Mouse (Mus musculus): ENCODE data around the gene Slc25a22. TPM values are rescaled to one million over a fixed set of nuclear protein-coding genes. Genes with fewer than 3 reads are reported as not detected.

Gene Slc25a22
- 100 to 1,000 TPM; 319 to 320 TPM for total RNA-seq (2021)
- long read RNA-seq, full-length matches to known transcripts = 263 of 374 reads
- long read RNA-seq, partial matches to known transcripts = 38 of 374 reads
- long read RNA-seq, other reads (novel, unspliced or antisense) = 73 of 374 reads

DNA sequence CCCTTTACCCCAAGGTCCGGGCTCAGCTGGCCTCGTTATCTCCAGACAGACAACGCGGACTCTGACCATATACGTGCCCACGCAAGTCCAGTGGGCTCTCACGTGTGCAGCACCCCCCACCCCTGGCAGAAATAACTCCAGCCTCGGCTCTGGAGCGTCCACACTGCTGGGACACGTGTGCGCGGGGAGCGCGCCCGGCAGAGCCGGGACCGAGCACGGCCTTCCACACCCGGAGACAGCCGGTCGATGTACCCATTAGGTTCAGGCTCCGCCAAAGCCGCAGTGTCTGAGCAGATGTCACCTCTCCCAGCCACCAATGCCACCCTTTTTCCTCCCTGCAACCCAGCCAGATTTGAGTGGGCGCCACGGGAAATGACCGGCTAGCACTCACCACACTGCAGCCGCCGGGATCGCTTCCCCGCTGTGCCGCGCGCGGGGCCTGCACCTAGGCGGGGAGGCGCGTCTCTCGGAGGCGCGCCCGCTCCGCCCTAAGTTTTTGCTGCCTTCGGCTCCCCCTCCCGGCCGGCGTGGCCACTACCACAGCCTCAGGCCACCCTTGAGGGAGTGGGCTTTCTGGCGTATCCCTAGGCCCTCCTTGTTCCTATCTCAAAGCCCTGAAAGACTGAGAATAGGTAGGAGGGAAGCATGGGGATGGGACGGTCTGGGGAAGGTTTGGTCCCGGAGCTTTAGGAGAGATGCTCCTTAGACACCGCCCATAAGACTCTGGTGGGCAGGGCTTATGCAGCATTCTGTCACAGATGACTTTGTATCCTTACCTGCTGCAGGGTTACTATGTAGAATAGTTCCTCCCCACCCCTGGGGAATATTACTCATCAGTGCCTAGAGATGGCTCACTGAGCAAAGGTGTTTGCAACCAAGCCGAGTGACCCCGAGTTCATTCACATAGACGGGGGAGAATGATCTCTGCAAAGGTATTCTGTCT is at the start of gene Slc25a22:
Slc25a22 (minus strand) TSS at position 715 of the 943 bp plus-strand sequence.
- DNase-seq (ENCODE audit: low spot score in 2 of 2) = peak; percentile 72 to 88

DNA sequence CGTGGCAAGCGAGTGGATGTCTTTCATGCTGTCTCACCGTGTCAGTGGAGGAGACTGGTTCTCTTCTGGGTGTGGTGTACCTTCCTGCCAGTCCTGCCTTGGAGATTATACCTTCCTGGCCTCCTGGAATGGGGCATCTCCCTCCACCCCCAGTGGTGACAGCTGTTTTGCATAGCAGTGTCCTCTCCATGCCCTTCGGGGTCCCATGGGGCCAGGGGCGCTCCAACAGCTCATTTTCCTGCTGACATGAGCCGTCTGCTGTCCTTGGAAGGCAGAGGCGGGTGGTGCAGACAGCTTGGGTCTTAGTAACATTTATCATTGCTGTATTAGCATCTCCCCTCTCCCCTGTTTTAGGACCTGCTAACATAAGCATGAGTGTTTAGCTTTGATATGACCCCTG is 49.4 kb upstream of the Slc25a22 start:
- DNase-seq (ENCODE audit: low spot score in 2 of 2) = no peak

DNA sequence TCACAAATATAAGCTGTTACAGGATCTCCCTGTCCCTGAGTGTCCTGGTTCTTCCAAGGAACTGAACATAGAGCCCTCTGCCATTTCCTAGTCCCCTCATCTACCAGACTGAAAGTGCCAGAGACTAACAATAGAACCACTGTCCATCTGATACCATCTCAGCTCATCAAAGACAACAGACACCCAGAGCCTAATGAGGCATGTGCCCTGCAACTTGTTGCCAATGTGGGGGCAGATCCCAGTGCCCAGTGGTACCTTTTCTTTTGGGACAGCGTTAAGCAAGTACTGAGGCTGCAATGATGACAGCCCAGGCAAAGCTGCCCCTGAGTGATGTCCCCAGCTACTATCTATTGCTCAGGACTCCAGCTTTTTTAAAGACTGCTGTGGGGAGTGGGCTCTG is 48.5 kb upstream of the Slc25a22 start:
- no peak for DNase-seq (ENCODE audit: low spot score in 2 of 2)

DNA sequence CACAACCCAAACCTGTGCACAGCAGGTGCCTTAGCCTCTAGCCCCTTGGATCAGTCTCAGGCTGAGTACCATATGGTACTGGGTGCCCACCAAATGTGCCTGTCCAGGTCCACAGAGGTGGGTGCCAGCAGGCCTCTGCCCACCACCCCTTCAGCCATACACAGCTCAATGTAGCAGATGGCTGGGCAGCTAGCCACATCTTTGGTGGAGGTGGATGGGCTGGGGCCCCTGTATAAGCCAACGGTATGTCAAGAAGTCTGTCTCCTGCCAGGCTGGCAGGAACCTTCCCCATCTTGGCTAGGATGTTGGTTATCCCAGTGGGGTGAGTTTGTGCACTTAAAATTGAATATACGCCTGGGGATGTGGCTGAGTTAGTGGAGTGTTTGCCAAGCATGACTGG is 47.9 kb upstream of the Slc25a22 start:
- DNase-seq (ENCODE audit: low spot score in 2 of 2) = no peak

DNA sequence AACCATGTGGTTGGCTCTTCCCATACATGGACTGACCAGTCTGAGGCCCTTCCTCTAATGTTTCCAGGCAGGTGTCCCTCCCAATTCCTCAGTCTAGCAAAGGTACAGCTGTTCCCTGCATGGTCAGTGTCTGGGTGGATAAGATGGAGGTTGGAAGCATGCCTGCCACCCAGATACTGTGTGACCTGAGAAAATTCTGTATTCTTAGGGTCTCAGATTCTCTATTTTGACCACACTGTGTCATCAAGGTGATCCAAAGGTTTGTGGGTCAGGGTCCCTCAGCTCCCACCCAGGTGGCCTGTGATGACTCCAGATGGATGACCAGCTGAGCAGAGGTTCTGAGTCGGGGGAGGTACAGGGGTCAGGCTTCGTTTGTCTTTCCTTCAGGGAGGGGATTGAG is 47.5 kb upstream of the Slc25a22 start:
- DNase-seq (ENCODE audit: low spot score in 2 of 2) = no peak

DNA sequence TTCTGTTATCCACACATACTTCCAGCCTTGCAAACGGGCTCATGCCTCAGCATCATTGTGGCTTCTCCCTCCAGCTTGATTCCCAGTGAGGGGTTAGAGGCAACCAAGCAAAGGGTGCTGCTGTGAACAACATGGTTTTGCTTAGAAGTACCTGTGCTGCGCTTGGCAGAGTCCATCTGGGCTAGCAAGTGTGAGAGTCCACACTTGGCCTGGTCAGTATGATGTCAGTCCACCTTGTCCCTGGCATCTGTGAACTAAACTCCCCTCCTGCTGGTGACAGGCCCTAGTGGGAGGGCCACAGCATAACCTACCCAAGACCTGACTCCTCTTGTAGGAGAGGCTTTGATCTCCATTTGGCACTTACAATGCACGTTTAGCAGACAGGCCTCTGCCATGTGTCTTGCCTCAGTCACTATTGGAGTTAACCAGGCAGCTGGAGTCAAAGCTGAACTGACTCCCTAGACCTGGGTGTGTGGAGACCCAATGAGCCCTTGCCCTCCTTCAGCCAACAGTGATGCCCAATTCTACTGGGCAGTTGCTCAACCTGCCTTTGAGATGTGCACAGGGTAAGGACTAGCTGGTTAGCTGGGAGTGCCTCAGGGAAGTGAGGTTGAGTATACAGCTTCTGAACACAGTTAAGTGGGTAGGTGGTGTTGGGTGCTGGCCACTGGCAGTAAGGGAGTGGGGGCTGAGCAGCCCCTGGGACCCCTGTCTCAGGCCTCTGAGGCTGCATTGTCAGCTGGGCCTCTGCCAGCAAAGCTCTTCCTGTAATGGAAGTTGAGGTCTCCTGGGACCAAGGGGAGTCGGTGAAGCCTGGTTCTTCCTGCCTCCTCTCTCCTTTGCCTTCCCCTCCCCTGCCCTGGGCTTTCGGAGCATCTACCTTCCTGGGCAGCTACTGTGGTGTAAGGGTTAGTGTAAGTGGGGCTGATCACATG is 46.8 kb upstream of the Slc25a22 start:
- no peak for DNase-seq (ENCODE audit: low spot score in 2 of 2)

DNA sequence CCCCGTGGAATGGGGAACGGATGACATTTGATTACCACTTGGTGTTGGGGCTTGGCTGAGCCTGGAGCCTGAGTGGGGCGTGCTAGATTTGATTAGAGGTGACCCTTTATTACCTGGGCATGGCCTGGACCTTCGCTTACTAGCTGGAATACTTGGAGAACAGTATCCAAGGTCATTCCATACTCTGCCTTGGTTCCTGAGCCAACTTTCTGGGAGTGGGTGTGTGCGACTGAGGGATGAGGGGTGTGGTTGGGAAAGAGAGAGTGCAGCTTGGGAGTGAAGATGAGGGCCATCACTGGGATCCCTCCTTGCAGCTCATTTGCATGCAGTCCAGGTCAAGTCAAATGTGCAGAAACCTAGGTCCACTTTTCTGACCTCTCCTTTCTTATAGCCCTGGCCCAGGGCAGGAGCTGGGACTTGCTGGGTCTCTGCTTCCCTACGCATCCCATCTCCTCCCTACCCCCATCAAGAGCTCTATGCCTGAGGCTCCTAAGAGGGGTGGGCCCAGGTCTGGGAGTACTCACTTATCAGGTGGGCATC is 45.5 kb upstream of the Slc25a22 start:
- no peak for DNase-seq (ENCODE audit: low spot score in 2 of 2)

DNA sequence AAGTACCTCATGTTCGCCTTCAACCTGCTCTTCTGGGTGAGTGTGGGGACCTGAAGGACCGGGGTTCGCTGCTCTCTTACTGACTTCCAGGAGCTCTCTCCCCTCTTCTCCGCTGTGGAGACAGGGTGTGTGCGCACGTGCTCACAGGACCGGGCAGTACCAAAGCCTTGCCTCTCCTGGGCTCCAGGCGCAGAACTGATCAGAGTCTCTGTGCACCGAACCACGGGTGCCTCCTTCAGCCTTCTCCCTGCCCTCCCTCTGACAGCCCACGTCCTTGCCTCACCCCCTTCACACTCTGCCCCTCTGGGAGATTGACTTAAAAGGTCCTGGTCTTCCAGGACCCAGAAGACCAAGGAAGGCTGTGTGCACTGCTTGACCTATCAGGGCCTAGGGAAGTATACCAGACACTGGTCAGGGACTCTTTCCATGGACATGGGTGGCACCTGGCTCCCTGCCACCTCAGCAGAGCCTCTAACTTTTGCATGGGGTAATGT is 44.9 kb upstream of the Slc25a22 start:
- DNase-seq (ENCODE audit: low spot score in 2 of 2) = no peak

DNA sequence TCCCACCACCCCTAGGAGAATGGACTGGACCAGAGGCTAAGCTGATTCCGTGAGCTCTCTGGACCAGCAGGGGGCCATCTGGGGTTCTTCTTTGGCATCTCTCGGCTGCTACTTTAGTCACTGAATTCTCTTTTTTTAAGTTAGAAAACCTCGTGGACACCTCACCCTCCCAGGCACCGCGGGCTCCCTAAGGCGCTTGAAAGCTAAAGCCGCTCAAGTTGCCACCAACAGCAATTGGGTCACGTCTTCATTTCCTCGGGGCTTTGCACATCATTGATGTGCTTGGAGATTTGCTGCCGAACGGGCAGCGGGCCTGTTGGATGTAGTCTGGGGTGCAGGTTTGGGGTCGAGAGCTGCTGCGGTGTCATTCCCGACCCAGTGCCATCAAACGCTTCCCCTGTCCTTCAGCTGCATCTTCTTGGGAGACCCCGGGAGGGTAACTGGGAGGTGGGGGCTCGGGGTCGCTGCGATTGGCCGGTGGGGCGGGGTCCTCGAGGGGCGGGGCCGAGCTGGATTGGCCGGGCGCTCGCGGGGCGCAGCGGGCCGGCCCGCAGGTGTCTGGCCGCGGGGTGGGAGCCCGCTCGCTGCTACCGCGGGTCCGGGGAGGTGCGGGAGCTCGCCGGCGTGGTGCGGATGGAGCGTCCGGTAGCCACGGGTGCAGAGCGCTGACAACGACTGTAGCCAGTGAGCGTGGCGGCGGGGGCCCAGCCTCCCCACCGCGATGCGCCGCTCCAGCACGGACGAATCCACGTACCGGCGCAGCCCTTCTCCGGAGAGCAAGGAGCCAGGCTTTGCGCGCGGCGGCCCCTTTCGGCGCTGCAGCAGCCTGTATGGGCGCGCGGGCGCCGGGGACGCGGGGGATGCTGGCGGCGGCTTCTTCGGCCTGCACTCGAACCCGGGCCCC is 44.1 kb upstream of the Slc25a22 start:
- DNase-seq (ENCODE audit: low spot score in 2 of 2) = peak in 1 of 2 experiments; percentile 63

DNA sequence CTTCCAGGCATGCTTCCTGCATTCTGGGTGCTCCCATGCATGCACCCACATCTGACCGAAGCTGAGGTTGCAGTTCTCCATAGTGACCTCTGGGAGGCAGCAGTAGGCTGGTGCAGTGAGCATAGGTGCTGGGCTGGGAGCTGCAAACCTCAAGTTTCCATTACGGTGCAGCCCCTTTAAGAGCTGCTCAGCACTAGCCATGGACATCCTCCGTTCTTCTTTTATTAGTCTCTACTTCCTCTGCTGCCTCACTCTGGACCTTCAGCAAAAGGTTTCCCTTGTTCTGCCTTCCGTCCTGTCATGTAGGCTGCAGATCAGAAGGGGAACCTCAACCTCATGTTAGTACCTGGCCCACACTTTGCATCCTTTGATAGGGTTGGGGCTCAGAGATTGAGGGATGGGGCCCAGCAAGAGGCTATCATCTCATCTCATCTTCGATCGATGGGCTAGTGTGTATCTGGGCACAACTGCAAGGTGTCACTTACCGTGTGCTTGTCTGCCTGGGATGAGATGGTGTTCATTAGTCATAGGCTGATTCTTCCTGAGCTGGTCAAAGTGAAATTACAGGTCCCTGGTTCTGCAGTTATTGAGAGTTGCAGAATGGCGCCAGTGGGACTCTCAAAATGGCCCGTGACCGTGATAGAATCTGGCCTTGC is 43.3 kb upstream of the Slc25a22 start:
- peak; percentile 65 to 85 for DNase-seq (ENCODE audit: low spot score in 2 of 2)

DNA sequence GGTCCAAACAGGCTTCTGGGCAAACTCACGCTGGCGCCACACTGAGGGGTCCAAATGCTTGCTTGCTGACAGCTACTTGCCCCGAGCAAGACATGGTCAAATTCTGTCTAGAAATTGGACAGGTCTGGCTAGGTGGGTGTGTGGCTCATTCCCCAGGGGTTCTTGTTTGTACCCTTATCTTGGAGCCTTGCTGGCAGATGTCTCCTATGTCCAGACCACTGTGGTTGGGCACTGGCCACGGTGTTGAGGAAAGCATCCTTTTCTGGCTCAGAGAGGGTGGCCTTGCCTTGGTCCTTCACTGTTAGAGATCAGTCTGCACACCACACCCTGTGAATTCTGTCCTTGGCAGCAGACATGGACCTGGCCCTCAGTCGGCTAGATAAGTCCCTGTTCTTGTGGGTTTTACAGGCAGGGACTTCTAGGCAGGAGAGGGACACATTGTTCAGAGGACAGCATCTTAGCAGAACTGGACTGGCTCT is 40.6 kb upstream of the Slc25a22 start:
- DNase-seq (ENCODE audit: low spot score in 2 of 2) = no peak

DNA sequence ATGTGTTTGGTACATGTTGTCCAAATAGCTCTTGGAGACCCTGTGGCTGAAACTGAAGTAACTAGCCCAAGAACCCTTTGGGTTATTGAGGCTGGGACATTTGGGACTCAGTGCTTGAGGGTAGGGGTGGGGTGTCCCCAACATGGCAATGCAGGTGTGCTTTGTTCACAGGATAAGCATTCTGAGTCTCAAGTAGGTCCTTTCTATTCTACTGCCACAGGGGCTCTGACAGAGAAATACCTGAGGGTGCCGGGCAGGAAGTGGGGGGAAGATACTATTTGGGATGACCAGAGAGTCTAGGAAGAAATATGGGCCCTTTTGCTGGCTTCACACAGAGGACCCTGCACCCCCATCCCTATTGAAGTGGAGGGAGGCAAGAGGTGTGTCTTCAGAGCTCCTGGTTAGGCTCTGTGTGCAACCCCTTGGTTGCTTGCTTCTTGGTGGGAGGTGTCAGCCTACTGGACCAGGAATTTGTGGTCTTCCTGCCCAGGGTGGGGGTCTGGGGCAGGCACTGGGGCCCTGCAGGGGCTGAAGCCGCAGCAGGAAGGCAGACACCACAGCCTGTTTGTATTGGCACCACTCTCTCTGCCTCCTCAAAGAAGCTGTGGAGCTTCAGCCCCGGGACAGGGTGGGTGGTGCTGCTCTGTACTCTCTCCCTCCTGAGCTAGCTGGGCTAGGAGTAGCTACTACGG is 40.0 kb upstream of the Slc25a22 start:
- no peak for DNase-seq (ENCODE audit: low spot score in 2 of 2)

GRCm38 (mm10) chr7:141476981-141477370 is 39.3 kb upstream of the Slc25a22 start:
- no peak for DNase-seq (ENCODE audit: low spot score in 2 of 2)

GRCm38 (mm10) chr7:141476226-141476980 is 38.7 kb upstream of the Slc25a22 start:
- no peak for DNase-seq (ENCODE audit: low spot score in 2 of 2)

DNA sequence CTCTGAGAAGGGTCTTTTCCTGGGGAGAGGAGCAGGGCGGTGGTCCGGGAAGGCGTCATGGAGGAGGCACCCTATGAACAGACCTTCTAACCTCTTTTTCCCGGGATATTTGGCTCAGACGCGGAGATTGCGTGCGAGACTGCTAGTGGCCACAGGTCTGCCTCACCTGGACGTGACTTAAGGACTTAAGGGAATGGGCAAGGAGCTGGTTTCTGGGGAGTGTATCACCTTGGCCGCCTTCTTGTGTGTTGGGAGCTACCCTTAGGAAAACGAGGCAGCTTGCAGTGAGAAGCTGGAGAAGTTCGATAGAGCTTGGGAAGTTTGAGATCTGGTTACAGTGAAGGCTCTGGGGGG is 38.1 kb upstream of the Slc25a22 start:
- DNase-seq (ENCODE audit: low spot score in 2 of 2) = no peak

DNA sequence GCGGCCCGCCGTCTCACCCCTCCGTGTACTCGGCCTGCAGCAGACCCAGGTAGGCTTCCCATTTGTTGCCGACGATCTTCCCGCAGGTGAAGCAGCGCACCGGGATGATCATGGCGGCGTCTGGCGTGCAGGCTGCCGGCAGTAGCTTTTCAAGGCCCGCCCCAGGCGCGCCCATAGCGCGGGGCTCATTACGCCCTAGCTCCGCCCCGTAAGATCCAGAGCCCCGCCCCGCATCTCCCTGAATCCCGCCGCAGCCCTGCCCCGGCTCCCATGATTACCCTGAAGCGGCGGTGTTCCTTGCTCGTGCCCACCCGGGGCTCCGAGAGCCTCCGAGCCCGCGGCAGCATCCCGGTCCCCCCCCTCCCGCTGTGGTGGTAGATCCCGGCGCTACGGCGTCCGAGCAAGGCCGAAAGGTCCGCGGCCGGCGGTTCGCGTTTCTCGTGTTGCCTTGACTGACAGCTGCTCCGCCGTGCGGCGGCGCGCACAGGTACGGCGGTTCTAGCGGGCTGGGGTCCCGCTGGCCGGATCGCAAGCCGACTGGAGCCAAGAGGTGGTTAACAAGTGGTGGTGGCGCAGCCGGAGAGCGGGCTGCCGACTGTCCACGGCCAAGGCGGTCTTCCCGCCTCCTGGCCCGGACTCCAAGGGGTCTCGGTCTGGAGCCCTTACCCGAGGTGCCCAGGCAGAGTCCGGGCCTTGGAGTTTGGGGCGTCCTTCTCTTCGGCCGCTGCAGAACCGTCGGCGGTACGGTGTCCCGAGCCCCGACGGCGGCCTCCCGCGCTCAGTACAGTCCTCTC is 37.5 kb upstream of the Slc25a22 start, which contains the start of the genes Polr2l and Tspan4:
Polr2l (minus strand) TSS at position 122 of the 794 bp plus-strand sequence.
Tspan4 (plus strand) TSS at position 230 of the 794 bp plus-strand sequence.
- DNase-seq (ENCODE audit: low spot score in 2 of 2) = peak; percentile 79 to 89

DNA sequence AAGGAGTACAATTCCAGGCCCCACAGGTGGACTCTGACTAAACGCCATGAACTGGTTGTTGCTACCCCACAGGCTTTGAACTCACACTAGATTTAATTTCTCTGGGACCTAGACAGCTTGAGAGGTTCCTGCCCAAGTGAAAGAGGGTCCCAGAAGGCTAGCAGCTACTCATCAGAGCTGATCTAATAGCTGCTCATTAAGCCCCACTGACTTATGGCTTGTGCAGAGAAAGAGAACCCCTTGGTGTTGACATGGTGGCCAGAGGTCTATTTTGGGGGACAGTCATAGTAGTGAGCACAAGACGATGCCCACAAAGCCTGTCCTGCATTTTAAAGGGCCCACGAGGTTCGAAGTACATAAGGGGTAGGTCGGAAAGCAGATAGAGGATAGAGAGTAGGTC is 36.5 kb upstream of the Slc25a22 start:
- no peak for DNase-seq (ENCODE audit: low spot score in 2 of 2)

Measured in layer of hippocampus, adult 18-20 months (tissue).